Mouse (Mus musculus): Measurements from ENCODE around the gene Unc93a2.
"Not testable (repeated sequence)": the region's sequence is repeated elsewhere in the genome, so short reads cannot be mapped to it uniquely, and the experiment has no call there.

The Unc93a2 gene

GRCm38 (mm10) chr17:7371879-7372278 is 13.4 kb downstream of the Unc93a2 start, which contains the start of gene Gm49630:
TSS of gene Gm49630 (minus strand) at chr17:7371979.
- DNase-seq (ENCODE audit: low read depth, low spot score), result not testable (repeated sequence)

DNA sequence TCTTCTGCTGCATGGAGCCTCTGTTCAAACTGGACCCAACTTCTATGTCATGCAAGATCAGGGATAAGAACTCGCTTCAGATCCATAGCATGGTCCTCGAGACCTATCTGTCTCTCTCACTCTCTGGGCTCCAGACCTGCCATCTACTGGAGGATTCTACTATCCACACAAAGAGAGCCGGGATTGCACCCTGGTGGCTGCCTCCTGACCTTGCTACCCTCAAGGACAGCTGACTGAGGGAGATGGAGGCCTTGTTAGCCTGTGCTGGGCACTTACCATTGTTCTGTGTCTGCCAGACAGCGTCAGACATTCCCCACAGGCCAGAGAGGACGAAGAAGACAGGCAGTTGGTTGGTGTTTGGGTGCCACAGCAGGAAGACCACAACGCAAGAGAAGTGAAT is 15.9 kb downstream of the Unc93a2 start:
- not testable (repeated sequence) for DNase-seq (ENCODE audit: low read depth, low spot score)

GRCm38 (mm10) chr17:7366676-7367374 is 18.4 kb downstream of the Unc93a2 start:
- not testable (repeated sequence) for DNase-seq (ENCODE audit: low read depth, low spot score)

DNA sequence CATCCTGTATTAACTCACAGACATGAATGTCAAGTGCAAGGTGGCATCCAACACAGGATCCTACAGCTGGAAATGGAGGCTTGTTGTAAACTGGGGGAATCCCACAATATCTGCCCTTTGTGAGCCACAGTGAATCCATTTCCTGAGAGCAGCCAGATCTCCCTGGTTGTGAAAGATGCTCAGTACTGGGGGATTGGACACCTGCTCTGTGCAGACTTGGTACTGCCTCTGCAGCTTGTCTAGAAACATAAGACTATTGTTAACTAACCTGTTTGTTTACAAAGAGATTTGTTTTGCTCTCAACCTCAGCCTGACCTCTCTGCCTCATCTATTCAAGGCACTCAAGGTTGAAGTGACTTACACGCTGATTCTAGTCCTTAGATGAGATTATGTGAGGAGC is 19.0 kb downstream of the Unc93a2 start:
- DNase-seq (ENCODE audit: low read depth, low spot score), result not testable (repeated sequence)

DNA sequence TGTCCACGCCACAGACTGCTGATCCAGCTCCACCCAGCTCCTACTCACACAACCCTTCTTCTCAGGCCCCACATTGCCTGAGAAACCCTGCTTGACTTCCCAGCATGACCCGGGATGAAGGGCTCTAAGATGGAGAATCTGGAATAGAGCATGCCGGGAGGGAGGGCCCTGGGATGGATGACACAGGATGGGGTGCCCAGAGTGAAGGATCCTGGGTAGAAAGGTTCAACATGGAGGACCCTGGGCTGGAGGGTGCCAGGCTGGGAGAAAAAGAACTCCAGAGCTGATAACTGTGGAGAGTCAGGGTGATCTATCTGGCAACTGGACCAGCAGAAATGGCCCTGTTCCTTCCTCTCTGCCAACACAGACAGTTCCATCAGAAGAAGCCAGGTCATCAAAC is 19.6 kb downstream of the Unc93a2 start:
- not testable (repeated sequence) for DNase-seq (ENCODE audit: low read depth, low spot score)

DNA sequence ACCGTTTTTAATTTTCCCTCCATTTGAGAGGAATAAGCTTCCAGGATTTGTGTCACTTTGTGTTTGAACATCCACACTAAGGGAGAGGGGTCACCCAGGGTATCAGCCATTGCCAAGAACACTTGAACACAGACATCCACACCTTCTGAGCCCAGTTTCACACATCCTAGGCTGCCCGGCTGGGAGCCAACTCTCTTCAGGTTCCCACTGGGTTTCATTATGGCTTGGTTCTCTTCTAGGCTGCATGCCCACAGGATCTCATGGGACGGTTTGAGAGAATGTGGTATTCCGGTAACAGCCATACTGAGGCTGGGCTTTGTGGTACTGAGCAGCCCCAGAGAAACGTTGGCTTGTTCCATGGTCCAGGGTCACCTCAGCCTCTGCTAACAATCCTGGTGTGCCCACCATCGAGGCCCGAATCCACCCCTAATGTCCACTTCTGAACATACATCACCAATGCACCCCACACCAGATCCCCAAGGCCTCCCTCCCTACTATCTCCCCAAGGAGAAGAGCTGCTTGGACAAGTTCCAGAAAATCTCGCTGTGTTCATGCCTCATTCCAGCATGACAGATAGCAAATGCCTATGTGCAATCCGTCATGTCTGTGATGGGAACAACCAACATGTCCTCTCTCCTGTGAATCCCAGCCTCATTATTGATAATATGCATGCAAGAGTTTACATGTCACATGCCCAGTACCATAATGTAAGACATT is 24.4 kb downstream of the Unc93a2 start:
- DNase-seq (ENCODE audit: low read depth, low spot score), result not testable (repeated sequence)

- not testable (repeated sequence) for DNase-seq (ENCODE audit: low read depth, low spot score)
These were observed 25.5 kb downstream of the Unc93a2 start for GRCm38 (mm10) chr17:7359806-7360205.

GRCm38 (mm10) chr17:7352596-7352995 is 32.7 kb downstream of the Unc93a2 start, which contains the start of gene Ttll2:
TSS of gene Ttll2 (minus strand) at chr17:7352696.
- not testable (repeated sequence) for DNase-seq (ENCODE audit: low read depth, low spot score)

DNA sequence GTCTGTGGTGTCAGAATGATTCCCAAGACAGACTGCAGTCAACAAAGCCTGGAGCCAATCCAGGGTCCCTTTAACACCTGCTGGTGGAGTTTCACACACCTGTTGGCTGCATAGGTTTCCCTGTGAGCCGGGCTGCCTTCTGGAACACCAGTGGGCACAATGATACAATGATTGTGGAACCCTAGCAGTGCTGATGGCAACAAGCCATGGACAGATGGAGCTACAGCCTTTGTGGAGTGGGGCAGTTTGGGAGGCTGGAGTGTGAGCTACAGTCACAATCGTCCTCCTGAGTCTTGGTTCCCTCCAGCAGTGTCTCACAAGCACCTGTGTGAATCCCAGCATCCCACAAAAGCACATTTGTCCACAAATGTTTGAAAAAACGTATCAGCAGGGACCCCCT is 36.5 kb downstream of the Unc93a2 start:
- DNase-seq (ENCODE audit: low read depth, low spot score), result not testable (repeated sequence)

- not testable (repeated sequence) for DNase-seq (ENCODE audit: low read depth, low spot score)
These were observed 47.9 kb downstream of the Unc93a2 start for GRCm38 (mm10) chr17:7337381-7337780.

GRCm38 (mm10) chr17:7332745-7333144 is 52.5 kb downstream of the Unc93a2 start:
- not testable (repeated sequence) for DNase-seq (ENCODE audit: low read depth, low spot score)

- DNase-seq (ENCODE audit: low read depth, low spot score), result not testable (repeated sequence)
These were observed 58.8 kb downstream of the Unc93a2 start for GRCm38 (mm10) chr17:7326415-7326814.

DNA sequence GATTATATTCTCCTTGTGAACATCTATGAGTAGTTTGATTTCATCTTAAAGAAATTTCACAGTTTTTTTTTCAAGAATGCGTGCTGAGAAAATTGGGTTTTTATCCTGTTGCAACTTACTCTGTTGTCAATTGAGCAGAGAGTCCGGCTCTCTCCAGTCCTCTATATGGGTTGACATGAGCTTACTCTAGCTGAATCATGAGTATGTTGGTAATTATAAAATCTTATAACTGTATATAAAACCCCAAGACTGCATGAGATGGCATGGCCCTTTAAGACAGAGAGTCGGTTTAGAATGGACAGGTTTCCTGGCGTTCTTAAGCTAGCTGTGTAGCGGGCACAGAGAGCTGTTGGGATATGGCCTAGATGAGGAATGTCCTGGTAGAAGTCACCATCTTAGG is 60.9 kb downstream of the Unc93a2 start, which contains the start of gene Tcp10a:
TSS of gene Tcp10a (plus strand) at position 301 of the 400 bp plus-strand sequence.
- not testable (repeated sequence) for DNase-seq (ENCODE audit: low read depth, low spot score)

GRCm38 (mm10) chr17:7319789-7320188 is 65.5 kb downstream of the Unc93a2 start:
- not testable (repeated sequence) for DNase-seq (ENCODE audit: low read depth, low spot score)

- DNase-seq (ENCODE audit: low read depth, low spot score), result not testable (repeated sequence)
These were observed 69.4 kb downstream of the Unc93a2 start for GRCm38 (mm10) chr17:7315693-7316382.
